Mouse (Mus musculus) CH12.LX (cell line): Measurements from ENCODE around the gene Mmp23. TPM values are rescaled to one million over a fixed set of nuclear protein-coding genes. Genes with fewer than 3 reads are reported as not detected.

ENCODE experiments used
- DNase-seq: peaks from one replicate; pipeline ENCODE4 v3.0.0-alpha.2; 2013; ENCODE audit errors: extremely low read depth
- H3K27ac ChIP-seq: 2 replicates; pipeline ENCODE4 v1.5.1; 2012; ENCODE audit warnings: low read depth, mild to moderate bottlenecking, control low read depth, moderate library complexity; ENCODE audit not compliant: insufficient read depth
- H3K27me3 ChIP-seq: replicated peaks from 2 replicates; pipeline ENCODE3; 2012; ENCODE audit warnings: inconsistent platforms
- H3K36me3 ChIP-seq, 2 experiments: replicated peaks in 1 of 2; 2 replicates each; pipeline versions ENCODE3 to v1.6.1; 2012; ENCODE audit warnings: inconsistent platforms in 1 of 2, low read length in 1 of 2, mild to moderate bottlenecking in 1 of 2, mixed read lengths in 1 of 2, moderate library complexity in 1 of 2; ENCODE audit not compliant: control insufficient read depth in 1 of 2, insufficient read depth in 1 of 2
- H3K4me1 ChIP-seq, 2 experiments: 2 replicates each; pipeline ENCODE4 v1.6.1; 2012; ENCODE audit warnings: inconsistent platforms in 1 of 2, moderate library complexity in 1 of 2; ENCODE audit not compliant: insufficient read depth in 2 of 2, control insufficient read depth in 1 of 2
- H3K4me2 ChIP-seq: 2 replicates; pipeline ENCODE4 v1.6.1; 2012; ENCODE audit warnings: low read depth, mild to moderate bottlenecking, control low read depth; ENCODE audit not compliant: poor library complexity, insufficient read depth, severe bottlenecking
- H3K4me3 ChIP-seq, 3 experiments: fragments of 150-350 bp in 1 of 3; sonication (generic) in 1 of 3; replicated peaks in 1 of 3; 2 replicates each; pipeline versions ENCODE3 to v1.5.1; 2011 to 2012; ENCODE audit warnings: low read depth in 2 of 3, low read length in 2 of 3, mild to moderate bottlenecking in 2 of 3, moderate library complexity in 2 of 3, control low read depth in 1 of 3, improper control_type of control experiment in 1 of 3, inconsistent platforms in 1 of 3, mixed read lengths in 1 of 3; ENCODE audit not compliant: poor library complexity in 1 of 3
- H3K79me2 ChIP-seq: replicated peaks from 2 replicates; pipeline ENCODE4 v1.6.1; 2012; ENCODE audit warnings: mild to moderate bottlenecking, moderate library complexity; ENCODE audit not compliant: control insufficient read depth, poor library complexity, insufficient read depth, severe bottlenecking; ENCODE audit errors: extremely low read depth
- H3K9ac ChIP-seq: 2 replicates; pipeline ENCODE4 v1.6.1; 2012; ENCODE audit warnings: low read depth, mild to moderate bottlenecking, control low read depth, moderate library complexity; ENCODE audit not compliant: insufficient read depth
- H3K9me3 ChIP-seq: replicated peaks from 2 replicates; pipeline ENCODE3; 2012; ENCODE audit warnings: low read length, inconsistent platforms, mixed read lengths
- BHLHE40 ChIP-seq: IDR thresholded peaks from 2 replicates; pipeline ENCODE4 v1.6.1; 2011; ENCODE audit warnings: mild to moderate bottlenecking, low read depth, low read length, improper control_type of control experiment
- CTCF ChIP-seq, 2 experiments: IDR thresholded peaks in 1 of 2; conservative IDR thresholded peaks in 1 of 2; 2 replicates each; pipeline ENCODE4 v1.5.1; 2011 to 2012; ENCODE audit warnings: low read depth in 2 of 2, low read length in 2 of 2, improper control_type of control experiment in 1 of 2, inconsistent platforms in 1 of 2, mild to moderate bottlenecking in 1 of 2, moderate library complexity in 1 of 2
- ELF1 ChIP-seq: IDR thresholded peaks from 2 replicates; pipeline ENCODE4 v1.6.1; 2014; ENCODE audit warnings: low read depth, mild to moderate bottlenecking, inconsistent platforms, low read length, improper control_type of control experiment
- EP300 ChIP-seq: IDR thresholded peaks from 2 replicates; pipeline ENCODE4 v1.6.1; 2011; ENCODE audit warnings: low read length, improper control_type of control experiment
- ETS1 ChIP-seq: conservative IDR thresholded peaks from 2 replicates; pipeline ENCODE4 v1.6.1; 2012; ENCODE audit warnings: low read depth, mild to moderate bottlenecking, inconsistent platforms, low read length, improper control_type of control experiment, moderate library complexity
- GABPA ChIP-seq: IDR thresholded peaks from 2 replicates; pipeline ENCODE4 v1.6.1; 2012; ENCODE audit warnings: low read depth, low read length, improper control_type of control experiment, inconsistent platforms; ENCODE audit not compliant: insufficient replicate concordance
- HCFC1 ChIP-seq: IDR thresholded peaks from 2 replicates; pipeline ENCODE4 v1.6.1; 2012; ENCODE audit warnings: low read depth, mild to moderate bottlenecking, inconsistent platforms, low read length, improper control_type of control experiment
- IRF4 ChIP-seq: IDR thresholded peaks from 2 replicates; pipeline ENCODE4 v1.6.1; 2014; ENCODE audit warnings: low read depth, mild to moderate bottlenecking, inconsistent platforms, low read length, improper control_type of control experiment
- KAT2A ChIP-seq: IDR thresholded peaks from 2 replicates; pipeline ENCODE4 v1.6.1; 2012; ENCODE audit warnings: low read length, improper control_type of control experiment, inconsistent platforms; ENCODE audit not compliant: insufficient replicate concordance
- MAZ ChIP-seq: IDR thresholded peaks from 2 replicates; pipeline ENCODE4 v1.6.1; 2012; ENCODE audit warnings: low read depth, mild to moderate bottlenecking, inconsistent platforms, low read length, improper control_type of control experiment, moderate library complexity
- MEF2A ChIP-seq: IDR thresholded peaks from 2 replicates; pipeline ENCODE4 v1.6.1; 2014; ENCODE audit warnings: low read depth, mild to moderate bottlenecking, inconsistent platforms, low read length, improper control_type of control experiment, borderline replicate concordance
- MXI1 ChIP-seq: IDR thresholded peaks from 2 replicates; pipeline ENCODE4 v1.6.1; 2011; ENCODE audit warnings: mild to moderate bottlenecking, low read depth, low read length, improper control_type of control experiment
- NELFE ChIP-seq: IDR thresholded peaks from 2 replicates; pipeline ENCODE4 v1.6.1; 2011; ENCODE audit warnings: low read depth, low read length, improper control_type of control experiment
- PAX5 ChIP-seq: IDR thresholded peaks from 2 replicates; pipeline ENCODE4 v1.6.1; 2012; ENCODE audit warnings: low read length, inconsistent platforms, mixed read lengths
- SMC3 ChIP-seq: IDR thresholded peaks from 2 replicates; pipeline ENCODE4 v1.6.1; 2011; ENCODE audit warnings: low read depth, low read length, improper control_type of control experiment
- USF1 ChIP-seq: IDR thresholded peaks from 2 replicates; pipeline ENCODE4 v1.6.1; 2014; ENCODE audit warnings: low read depth, mild to moderate bottlenecking, inconsistent platforms, low read length, improper control_type of control experiment
- USF2 ChIP-seq: conservative IDR thresholded peaks from 2 replicates; pipeline ENCODE4 v1.6.1; 2011; ENCODE audit warnings: low read depth, low read length, improper control_type of control experiment
- ZKSCAN1 ChIP-seq: IDR thresholded peaks from 2 replicates; pipeline ENCODE4 v1.6.1; 2012; ENCODE audit warnings: low read depth, inconsistent platforms, low read length, improper control_type of control experiment, borderline replicate concordance
- dilution Hi-C: fragments of 300-500 bp; cut with MboI; formaldehyde crosslinking; loops from 2 replicates; pipeline ENCODE4 v1.14.3; 2020; ENCODE audit warnings: low sequenced_read_pairs; ENCODE audit not compliant: extremely low pct_unique_long_range_greater_than_20kb, extremely low pct_ligation_motif_present
- in situ Hi-C: fragments of 300-500 bp; cut with MboI; formaldehyde crosslinking; loops from 3 replicates; pipeline ENCODE4 v1.14.3; 2019; ENCODE audit warnings: low sequenced_read_pairs, low pct_ligation_motif_present, low pct_unique_long_range_greater_than_20kb, mixed read lengths
- polyA plus RNA-seq: library from polyadenylated mRNA; unstranded; fragments of >175 nt; gene quantifications from 2 replicates; pipeline ENCODE4 v1.2.1, GENCODE M21; 2012; ENCODE audit warnings: low read depth; ENCODE audit not compliant: insufficient read length
- total RNA-seq, 2 experiments: library from RNA; depleted of rRNA; stranded (reverse); fragments of 300-350 nt in 1 of 2; fragments of >200 nt in 1 of 2; gene quantifications; 2 replicates each; pipeline ENCODE4 v1.2.3; 2012 to 2014

Mmp23 gene
- total and polyA plus RNA-seq, 3 experiments = 1.1 to 7.9 (median 2.0) TPM

GRCm38 (mm10) chr4:155658961-155659360 is 5.8 kb upstream of the Mmp23 start:
- no peak for TF ChIP-seq HCFC1
- TF ChIP-seq SMC3 = no peak
- no peak for TF ChIP-seq GABPA
- no peak for TF ChIP-seq USF1
- no peak for TF ChIP-seq ETS1
- TF ChIP-seq MAZ = no peak
- no peak for TF ChIP-seq NELFE
- TF ChIP-seq BHLHE40 = no peak
- TF ChIP-seq CTCF (conservative IDR thresholded peaks at IDR 0.05 in 1 of 2, IDR thresholded peaks at IDR 0.05 in 1 of 2; ENCODE audit: low read depth in 2 of 2, low read length in 2 of 2) = no peak
- no peak for TF ChIP-seq ZKSCAN1
- TF ChIP-seq IRF4 = no peak
- no peak for TF ChIP-seq EP300
- no peak overlapping the region; the same call in 1 of the 2 replicates for H3K27ac ChIP-seq
- H3K4me1 ChIP-seq = peaks cover 3 to 5% of the 10 kb centered on the region in 2 experiments; a peak in 3 of 4 replicates
- no peak overlapping the region for H3K4me2 ChIP-seq
- H3K36me3 ChIP-seq = peaks cover 75 to 95% of the 10 kb centered on the region in 2 experiments
- dilution Hi-C loops = no loop called here
- H3K79me2 ChIP-seq = no peaks in the 10 kb centered on the region
- DNase-seq = no peak
- H3K4me3 ChIP-seq = no peak overlapping the region
- H3K9ac ChIP-seq = no peak overlapping the region
- no peaks in the 10 kb centered on the region for H3K27me3 ChIP-seq
- no peaks in the 10 kb centered on the region for H3K9me3 ChIP-seq
- in situ Hi-C loops = no loop called here

DNA sequence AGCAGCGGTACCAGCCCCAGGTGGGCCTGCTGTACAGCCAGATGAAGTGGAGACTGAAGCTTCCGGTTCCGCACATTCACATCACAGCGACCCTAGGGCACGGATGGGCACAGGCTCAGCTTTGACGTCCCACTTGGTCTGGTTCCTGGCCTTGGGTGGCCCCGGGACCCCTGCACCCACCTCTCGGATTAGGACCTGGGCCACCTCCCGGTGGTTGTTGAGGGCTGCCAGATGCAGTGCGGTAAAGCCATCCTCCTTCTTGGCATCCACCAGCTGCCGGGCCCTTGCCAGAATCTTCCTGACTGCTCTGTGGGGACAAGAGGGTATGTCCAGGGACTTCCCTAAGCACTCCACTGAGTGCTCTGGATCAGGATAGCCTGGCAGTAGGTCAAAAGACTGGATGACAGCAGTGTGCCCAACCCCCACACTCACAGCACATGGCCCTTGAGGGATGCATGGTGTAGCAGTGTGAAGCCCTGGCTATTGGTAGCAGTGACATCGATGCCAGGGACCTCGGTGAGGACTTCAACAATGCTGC is 3.1 kb upstream of the Mmp23 start:
- H3K36me3 ChIP-seq = peaks cover 94 to 99% of the 10 kb centered on the region in 2 experiments

More for the DNA sequence above, 3.1 kb upstream of the Mmp23 start:
- no peak overlapping the region for H3K4me3 ChIP-seq
- H3K9ac ChIP-seq = no peak overlapping the region
- DNase-seq = no peak
- H3K9me3 ChIP-seq = no peaks in the 10 kb centered on the region
- H3K27ac ChIP-seq = no peak overlapping the region
- H3K27me3 ChIP-seq = no peaks in the 10 kb centered on the region
- H3K4me1 ChIP-seq = peaks cover 3 to 5% of the 10 kb centered on the region in 2 experiments; a peak in 3 of 4 replicates
- H3K79me2 ChIP-seq = no peaks in the 10 kb centered on the region
- TF ChIP-seq USF2 (no peak), PAX5 (no peak), MEF2A (no peak), ELF1 (no peak), KAT2A (no peak), MXI1 (no peak)
- in situ Hi-C loops (no loop called here), dilution Hi-C loops (no loop called here)
- no peak overlapping the region for H3K4me2 ChIP-seq
